Mouse (Mus musculus) neutrophil, adult 5-6 weeks (primary cell): ENCODE results near the gene Cntnap2. TPM values are rescaled to one million over a fixed set of nuclear protein-coding genes. Genes with fewer than 3 reads are reported as not detected.

ENCODE experiments used
- ATAC-seq: fragments of 151-379, 151-347 bp; 2 replicates; pipeline ENCODE4 v1.8.0; 2017; ENCODE audit warnings: mild to moderate bottlenecking, moderate TSS enrichment; ENCODE audit not compliant: insufficient number of reproducible peaks, poor library complexity, low FRiP score, severe bottlenecking; ENCODE audit errors: extremely low read depth
- total RNA-seq: library from RNA; stranded (forward); fragments of 200-1000 nt; gene quantifications from 2 replicates; pipeline ENCODE4 v1.2.3, GENCODE M21; 2017

The Cntnap2 gene
- total RNA-seq, 1 experiment from 2014 or later = not detected

- no peak for ATAC-seq
Observed at GRCm38 (mm10) chr6:47340813-47341502, 2281.8 kb downstream of the Cntnap2 start.

GRCm38 (mm10) chr6:47341503-47341884 lies 2282.3 kb downstream of the Cntnap2 start:
- ATAC-seq = no peak

- no peak for ATAC-seq
Observed at GRCm38 (mm10) chr6:47343245-47343644, 2284.1 kb downstream of the Cntnap2 start.

GRCm38 (mm10) chr6:47344696-47345095 lies 2285.5 kb downstream of the Cntnap2 start:
- no peak for ATAC-seq

- no peak for ATAC-seq
Observed at GRCm38 (mm10) chr6:47350100-47350690, 2291.0 kb downstream of the Cntnap2 start.
